Mouse (Mus musculus) left cerebral cortex, adult 18-20 months (tissue): ENCODE measurements around the gene Adam17. TPM values are rescaled to one million over a fixed set of nuclear protein-coding genes. Genes with fewer than 3 reads are reported as not detected.

Experiments used
- DNase-seq, 2 experiments: peaks; one replicate each; pipeline ENCODE4 v3.0.0; 2021 to 2022; ENCODE audit warnings: low spot score in 2 of 2, mixed read lengths in 1 of 2
- total RNA-seq, 2 experiments: library from RNA; stranded (reverse); gene quantifications; 2 replicates each; pipeline ENCODE4 v1.2.3; 2021

Gene Adam17
- total RNA-seq, 2 experiments from 2014 or later, result 14.1 to 15.4 TPM

DNA sequence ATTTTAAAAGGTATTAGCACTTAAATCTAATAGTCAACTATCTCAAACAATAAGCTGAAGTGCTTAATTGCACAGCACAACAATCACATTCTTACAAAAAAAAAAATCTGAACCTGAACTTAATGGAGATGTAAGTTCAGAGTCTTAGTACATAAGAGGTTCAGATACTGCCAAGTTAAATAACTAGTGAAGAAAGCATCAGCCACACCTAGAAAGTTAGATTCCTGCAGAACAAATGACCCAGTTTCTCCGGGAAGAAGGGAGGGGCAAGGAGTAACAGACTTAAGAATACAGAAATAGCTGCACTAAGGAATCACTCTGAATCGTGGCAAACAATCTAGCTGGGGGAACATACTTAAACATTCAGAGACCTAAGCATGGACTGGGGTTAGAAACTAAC lies 10.7 kb downstream of the Adam17 start:
- DNase-seq, result no peak

DNA sequence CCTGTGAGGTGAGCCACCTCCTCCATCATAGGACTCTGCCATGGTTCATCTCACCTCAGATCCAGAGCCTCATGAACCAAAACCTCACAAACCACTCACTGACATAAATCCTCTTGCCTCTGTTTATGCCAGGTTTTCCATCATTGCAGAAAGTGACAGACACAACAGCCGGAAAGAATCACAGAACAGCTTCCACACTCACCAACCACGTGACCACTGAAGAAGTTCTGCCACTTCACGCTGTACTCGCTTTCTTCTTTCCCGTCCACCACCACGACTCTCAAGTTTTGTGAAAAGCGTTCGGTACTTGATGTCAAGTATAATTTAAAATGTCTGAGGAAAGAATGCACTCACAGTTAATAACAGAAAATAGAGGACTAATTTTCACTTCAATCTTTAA lies 19.8 kb downstream of the Adam17 start:
- no peak for DNase-seq

DNA sequence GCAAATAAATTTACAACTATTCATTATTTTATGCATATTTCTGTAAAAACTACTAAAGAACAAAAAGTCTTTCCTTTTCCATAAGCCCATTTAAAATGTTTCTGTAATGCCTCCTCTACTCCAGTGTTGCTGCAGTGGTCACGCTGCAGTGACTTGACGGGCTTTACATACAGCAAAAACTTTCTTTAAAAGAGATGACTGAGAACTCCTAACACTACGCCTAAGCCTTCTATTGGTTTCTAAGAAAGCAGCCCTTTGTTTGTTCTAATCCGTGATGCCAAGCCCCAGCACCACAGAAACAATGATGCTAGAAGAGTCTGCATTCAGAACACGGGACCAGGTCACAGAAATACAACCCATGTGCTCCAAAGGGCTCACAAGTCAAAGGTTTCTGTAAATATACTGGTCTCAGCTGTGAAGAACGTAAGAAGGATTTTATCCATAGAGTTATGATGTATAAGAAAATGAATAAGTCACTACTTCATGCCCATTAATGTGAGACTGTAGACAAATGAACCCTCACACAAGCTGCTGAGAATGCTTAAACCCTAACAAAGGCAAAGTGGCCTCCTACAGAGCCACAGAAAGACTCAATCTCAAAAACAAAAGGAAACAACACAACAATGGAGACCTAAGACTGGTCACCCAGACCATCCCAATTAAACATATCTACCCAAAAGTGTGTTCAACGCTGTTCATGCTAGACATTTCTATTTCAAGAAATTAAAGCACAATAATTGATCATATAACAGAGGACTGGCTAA lies 23.1 kb downstream of the Adam17 start:
- DNase-seq, result no peak

DNA sequence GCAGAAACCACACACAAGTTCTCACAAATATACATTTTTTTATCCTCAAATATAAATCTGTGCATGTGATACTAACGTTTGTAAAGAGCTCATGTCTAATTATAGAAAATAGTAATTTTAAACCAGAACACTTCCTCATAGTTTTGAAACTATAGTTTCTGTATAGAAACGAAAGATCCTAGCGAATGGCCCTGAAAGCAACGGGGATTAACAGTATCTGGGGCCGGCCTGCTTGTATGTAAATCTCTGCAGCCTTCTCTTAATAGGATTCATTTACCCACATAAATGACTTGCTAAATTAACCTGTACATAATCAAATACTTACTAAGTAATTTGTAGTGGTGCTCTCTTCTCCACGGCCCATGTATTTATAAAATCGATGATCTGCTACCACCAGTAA lies 26.5 kb downstream of the Adam17 start:
- no peak for DNase-seq

DNA sequence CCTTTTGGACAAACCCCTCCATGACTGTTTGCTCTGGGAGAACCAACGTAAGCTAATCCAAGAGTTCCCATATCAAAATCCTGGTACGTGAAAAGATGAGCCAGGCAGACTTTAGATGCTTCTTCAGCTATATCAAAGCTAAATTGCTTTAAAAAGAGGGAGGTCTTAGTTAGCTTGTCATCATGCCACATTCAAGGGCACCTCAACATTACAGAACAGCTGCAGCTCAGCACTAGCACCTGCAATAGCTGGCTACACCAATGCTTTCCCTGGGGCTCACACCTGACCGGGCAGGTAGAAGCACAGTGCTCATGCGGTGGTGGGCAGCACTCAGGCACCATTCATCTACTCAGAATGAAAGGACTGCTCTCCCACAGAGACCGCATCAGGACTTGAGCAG lies 32.8 kb downstream of the Adam17 start:
- DNase-seq, result no peak

DNA sequence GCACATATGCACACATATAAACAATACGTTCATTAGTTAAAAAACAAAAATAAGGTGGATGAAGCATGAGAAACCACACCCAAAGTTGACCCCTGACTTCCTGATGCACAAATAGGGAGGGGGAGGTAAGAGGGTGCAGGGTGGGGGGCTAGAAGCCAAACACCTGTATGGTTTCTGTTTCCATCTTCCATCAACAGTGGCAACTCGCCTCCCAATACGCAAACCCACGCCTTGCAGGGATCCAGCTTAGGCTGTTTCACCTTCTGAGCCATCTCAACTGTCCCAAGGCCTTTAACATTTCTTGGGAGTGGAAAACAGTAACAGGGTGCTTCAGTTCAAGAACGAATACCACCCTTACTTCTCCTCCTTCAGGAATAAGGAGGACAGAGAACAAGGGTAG lies 36.3 kb downstream of the Adam17 start:
- no peak for DNase-seq

DNA sequence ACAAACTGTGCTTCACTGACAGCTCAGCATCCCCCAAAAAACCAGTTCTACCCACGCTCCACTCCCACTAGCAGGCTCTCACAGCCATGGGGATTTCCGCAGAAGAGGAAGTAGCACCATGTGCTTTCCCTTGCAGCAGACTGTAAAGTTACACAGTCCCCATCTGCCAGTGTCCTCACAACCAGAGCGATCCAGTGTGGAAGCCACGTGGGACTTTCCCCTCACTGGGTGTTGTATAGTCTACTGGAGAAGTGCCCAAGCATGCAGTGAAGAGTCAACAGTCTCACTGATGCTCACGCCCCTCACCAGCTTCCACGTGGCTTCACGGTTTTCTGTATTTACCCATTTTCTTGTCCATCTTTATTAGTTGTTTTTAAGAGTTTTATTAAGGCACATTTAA lies 37.6 kb downstream of the Adam17 start:
- DNase-seq, result peak; percentile 32 to 64

DNA sequence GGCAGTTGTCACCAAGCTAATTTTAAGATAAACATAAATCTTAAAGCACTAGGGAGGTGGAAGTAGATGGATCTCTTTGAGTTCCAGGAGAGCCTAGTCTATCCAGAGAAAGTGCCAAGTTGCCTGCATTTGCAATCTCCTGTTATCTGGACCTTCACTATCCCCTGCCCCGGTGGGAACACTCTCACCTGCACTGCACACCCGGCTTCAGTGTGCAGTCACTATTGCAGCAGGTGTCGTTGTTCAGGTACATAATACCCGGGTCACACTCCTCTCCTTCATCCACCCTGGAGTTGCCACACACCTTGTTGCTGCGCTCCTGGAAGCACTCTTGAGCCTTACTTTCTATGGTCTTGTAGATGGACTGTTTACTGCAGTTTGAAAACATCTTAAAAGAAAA lies 39.7 kb downstream of the Adam17 start:
- no peak for DNase-seq

DNA sequence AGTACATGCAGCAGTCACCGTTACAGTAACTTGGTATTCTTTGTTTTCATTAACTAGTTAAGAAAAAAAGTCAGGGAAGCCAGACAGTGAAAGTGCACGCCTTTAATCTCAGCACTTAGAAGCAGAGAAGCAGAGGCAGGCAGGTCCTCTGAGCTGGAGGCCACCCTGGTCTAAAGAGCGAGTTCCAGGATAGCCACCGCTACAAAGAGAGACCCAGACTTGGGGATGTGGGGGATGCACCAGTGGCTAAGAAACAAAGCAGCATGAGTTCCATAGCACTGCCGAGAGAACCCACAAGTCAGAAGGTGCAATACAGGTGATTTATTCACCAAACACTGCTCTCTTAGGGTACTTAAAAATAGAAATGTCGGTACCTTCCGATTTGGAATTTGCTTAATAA lies 40.4 kb downstream of the Adam17 start:
- DNase-seq, result no peak

DNA sequence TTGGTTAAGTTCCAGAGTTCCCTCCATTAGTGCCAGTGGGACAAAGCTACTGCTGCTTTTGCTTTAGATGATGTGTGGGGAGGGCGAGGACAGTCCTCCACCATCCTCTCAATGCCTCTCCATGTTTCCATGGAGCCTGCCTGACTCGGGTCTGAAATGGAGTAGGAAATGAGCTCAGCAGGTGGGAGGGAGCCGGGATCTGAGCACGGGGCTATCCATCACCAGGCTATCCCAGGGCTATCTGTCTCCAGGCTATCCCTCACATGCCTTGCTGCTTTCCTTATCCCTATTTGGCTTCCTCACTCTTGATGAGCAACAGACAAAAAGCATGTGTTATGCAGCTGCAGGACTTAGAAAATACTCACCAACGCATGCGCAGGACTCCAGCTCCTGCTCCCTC lies 41.7 kb downstream of the Adam17 start:
- DNase-seq, result no peak

DNA sequence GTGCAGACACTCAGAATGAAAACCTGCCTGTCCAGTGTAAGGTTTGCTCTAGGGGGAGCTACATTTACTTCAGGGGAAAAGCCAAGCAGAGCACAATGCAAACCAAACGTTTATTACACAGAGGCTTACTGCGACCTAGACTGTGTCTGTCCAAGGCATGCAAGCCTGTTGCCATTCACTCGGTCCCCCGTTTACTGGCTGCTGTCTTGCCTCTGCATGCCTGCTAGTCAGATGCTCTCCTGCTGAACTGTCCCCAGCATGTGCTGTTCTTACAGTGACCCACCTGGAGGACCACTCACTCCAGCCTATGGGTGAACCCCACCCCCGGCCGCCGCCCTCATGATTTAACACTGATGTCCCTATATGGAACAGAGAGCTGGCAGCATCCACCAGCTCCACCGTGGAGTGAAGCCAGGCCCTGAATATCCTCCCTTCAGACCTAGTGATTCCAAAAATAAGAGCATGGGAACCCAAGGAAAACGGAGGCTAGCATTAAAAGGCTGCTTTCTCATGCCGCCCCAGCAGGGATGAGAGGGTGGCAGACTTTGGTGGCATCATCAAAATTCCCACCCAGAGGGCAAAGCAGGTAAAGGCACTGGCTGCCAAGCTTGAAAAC lies 42.4 kb downstream of the Adam17 start:
- peak; percentile 42 to 52 for DNase-seq

DNA sequence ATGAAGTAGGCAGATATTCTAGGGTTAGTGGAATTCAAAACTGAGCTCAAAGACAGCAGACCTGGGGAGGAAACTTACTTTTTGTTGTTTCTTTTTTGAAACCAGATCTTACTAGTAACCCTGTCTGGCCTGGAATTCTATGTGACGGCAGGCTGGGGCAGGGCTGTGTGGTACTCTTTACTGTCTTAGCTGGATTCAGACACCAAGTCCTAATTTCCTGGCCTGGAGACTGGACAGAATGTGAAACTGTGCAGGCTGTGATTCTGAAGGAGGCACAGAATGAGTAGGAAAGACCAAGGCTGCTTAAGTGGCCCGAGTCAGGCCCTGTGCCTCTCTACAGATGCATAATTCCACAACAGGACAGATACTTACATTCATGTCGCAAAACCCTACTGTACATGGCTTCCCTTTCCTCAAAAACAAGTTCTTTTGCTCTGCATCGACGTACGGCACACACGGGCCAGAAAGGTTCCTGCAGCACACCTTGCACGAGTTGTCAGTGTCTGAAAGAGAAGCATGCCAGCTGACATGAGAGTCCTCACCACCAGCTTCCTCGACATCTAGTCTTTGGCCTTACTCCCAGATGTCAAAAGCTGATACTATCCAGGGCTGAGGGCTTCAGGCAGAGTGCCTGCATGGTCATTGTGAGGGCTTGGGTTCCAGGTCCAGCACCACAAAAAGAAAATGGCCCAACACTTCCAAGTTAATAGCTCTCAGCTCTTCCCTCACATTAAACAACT lies 43.6 kb downstream of the Adam17 start:
- no peak for DNase-seq

DNA sequence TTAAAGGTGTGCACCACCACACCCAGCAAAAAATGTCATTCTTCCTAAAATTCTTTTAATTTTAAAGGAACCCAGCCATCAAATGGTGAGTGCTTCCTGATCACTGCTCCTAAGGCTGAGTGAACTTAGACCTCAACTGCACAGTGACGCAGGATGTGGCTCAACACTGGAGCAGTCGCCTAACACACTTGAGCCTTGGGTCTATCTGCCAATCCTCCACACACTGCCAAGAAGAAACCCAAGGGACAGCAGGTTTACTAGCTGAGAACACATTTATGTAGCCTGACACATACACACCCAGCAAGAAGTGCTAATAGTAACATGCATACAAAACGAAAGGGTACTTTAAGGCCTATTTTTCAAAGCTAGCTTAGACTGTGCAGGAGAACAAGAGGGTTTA lies 47.1 kb downstream of the Adam17 start:
- DNase-seq, result no peak

DNA sequence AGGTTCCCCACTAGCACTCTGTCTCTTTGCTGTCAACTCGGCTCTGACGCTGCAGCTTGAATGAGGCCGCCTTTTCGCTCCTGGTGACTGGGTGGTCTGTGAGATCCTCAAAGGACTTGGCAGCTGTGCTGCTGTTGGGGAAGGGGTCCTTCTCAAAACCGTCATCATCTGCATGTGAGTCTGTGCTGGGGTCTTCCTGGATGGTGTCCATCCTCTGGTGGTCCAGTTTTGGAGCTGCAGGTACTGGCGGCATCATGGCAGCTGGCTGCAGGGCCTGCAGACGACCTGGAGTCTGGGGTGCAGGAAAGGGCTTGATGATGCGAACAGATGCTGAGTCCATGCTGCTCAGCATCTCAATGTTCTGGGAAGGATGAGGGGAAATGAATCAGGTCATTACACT lies 48.2 kb downstream of the Adam17 start:
- DNase-seq, result no peak

DNA sequence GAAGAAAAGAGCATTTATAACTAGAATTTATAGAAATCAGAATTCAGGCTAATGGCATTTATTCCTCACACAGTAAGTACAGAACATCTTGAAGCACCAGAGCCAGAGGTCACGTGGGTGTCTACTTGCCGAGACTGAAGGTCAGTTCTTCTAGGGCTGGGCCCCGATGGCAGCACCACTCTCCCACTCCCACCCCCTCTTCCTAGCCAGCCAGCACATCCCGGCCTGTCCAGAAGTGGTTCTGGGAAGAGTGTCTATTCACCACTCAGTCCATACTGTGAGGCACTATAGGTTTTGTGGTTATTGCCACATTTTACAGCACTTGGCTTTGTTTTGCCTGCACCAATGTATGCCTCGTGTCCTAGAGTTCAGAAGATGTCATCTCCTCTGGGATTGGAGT lies 49.3 kb downstream of the Adam17 start:
- no peak for DNase-seq

DNA sequence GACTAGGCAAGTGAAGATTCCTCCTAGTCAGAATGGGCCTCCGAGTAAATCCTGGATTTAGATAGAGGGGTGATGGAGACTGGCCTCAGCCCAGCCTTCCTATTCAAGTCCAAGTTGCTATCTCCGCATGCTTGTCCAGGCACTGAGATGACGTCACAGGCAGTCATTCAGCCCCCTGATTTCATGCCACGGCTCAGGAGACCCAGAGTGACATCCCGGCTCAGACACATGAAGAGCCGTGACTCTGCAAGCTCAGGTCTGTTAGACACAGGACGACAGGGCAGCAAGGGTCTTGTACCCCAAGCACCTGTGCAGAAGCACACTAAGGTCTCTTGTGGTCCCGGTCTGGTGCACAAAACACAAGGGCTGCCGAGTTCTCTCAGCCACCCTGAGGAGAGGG lies 50.6 kb downstream of the Adam17 start:
- no peak for DNase-seq

DNA sequence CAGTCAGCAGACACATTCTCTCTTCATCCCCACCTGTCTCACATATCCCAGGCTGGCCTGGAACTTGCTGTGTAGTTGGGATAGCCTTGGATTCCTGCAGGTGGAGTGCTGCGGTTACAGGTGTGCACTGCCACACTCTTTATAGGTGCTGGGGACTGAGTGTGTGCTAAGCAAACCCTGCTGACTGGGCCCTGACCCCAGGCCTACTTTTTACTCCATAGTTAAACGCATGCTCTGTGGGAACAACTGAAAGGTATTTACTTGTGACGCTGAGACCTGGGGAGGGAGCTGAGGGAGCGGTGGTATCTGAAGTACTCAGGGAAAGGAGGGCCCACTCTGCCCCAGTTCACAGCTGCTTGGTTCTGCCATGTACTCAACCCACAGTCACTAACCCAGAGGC lies 51.1 kb downstream of the Adam17 start:
- DNase-seq, result no peak

DNA sequence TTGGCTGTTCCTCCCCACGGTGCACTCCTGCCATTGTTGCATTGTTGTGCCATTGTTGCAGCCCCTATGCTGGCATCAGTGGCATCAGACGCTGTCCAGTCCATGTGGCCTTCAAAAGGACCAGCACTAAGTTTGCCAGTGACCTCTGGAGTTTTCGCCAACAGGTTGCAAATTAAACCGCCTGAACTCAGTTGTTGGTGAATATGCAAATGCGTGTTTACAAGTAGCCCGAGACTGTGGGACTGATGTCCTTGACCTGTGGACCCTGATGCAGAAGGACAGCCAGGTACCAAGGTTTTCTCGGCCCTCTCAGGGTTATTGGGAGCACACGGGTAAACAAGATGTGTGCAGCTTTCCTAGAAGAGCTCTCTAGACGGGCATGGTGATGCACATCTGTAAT lies 52.3 kb downstream of the Adam17 start:
- no peak for DNase-seq

DNA sequence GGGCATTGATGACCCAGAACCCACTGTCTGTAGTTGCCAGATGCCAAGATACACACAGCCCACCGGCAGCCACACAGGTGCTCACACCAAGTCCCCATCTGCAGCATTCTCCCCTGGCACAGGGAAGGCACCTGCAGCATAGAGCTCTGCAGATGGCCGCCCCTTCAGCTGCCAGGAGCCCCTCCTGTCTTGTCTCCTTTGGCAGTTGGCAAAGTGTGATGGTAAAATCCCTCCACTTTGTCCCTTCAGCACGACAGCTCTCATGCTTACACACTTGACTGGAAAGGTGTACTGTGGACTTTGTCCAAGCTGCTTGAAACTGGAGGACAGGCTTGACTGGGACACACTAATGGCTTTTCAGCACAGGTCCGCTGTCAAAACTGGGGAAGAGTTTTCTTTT lies 53.1 kb downstream of the Adam17 start:
- DNase-seq, result no peak

DNA sequence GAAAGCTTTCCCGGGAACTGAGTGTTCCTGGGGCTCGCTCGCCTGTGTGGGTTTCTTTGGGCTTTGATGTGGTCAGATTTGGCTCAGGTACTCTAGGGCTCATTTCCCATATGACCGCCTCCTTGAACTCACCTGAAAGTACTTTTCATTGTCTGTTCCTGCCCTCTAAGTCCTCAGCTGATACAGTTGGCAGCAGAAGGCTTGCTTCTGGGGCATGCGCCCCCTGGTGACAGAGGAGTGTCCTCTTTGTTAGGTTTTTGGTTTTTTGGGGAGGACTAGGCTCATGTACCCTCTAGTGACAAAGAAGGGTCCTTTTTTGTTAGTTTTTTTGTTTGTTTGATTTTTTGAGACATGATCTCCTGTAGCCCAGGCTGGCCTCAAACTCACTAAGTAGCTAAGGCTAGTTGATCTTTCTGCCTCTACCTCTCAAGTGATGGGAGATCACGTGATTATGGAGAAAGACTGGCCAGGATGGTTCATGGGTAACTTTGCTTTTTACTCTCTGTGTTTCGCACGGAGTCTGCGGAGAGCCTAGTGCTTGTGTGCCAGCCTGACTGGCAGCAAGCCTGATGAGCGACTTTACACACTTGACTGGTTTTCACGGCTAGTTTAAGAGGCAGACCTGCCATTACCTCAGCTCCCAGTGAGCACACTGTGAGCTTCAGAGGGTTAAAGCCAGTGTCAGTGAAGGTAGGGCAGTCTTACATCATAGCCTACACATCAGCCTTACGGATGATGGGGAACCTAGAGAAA lies 55.1 kb downstream of the Adam17 start:
- DNase-seq, result peak; percentile 66 to 67

DNA sequence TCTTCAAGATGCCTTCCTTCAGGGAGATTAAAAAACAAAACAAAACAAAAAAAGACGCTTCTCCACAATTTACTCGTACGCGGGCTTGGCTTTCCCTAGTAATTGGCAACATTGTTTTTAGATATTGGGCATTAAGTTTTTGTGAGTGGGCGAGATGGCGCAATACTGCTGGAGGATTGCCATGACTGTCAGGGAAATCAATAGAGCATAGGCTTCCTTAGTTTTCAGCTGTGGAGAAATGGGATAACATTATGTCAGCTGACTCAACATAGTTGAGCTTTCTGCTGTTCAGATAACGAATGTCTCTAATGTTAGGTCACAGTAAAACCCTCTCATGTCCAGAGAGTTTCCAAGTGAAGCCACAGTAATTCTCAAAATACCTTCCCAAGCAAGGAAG lies 56.6 kb downstream of the Adam17 start:
- no peak for DNase-seq
